Mouse (Mus musculus) myocyte (in vitro differentiated cells): ENCODE measurements around the gene Cpxcr1.

Experiments used
- E2F4 ChIP-seq: IDR thresholded peaks from one replicate; pipeline ENCODE4 v1.6.1; 2011; ENCODE audit warnings: mild to moderate bottlenecking, control low read depth, moderate library complexity; ENCODE audit not compliant: insufficient read depth
- MYOG ChIP-seq, 3 experiments: IDR thresholded peaks; one replicate each; pipeline ENCODE4 v1.6.1; 2011; ENCODE audit warnings: control low read depth in 2 of 3, low read depth in 2 of 3, mild to moderate bottlenecking in 2 of 3; ENCODE audit not compliant: insufficient read length in 2 of 3, control insufficient read depth in 1 of 3, insufficient read depth in 1 of 3
- POLR2A ChIP-seq: IDR thresholded peaks from one replicate; pipeline ENCODE4 v1.6.1; 2011; ENCODE audit warnings: low read depth, mild to moderate bottlenecking, control low read depth, moderate library complexity; ENCODE audit not compliant: insufficient read length
- POLR2AphosphoS2 ChIP-seq: IDR thresholded peaks from one replicate; pipeline ENCODE4 v1.6.1; 2011; ENCODE audit warnings: low read depth, control low read depth; ENCODE audit not compliant: insufficient read length
- SRF ChIP-seq: IDR thresholded peaks from one replicate; pipeline ENCODE4 v1.6.1; 2011; ENCODE audit warnings: low read depth; ENCODE audit not compliant: control insufficient read depth, insufficient read length
- TCF12 ChIP-seq: IDR thresholded peaks from one replicate; pipeline ENCODE4 v1.6.1; 2011; ENCODE audit warnings: mild to moderate bottlenecking, control low read depth; ENCODE audit not compliant: poor library complexity, insufficient read depth, severe bottlenecking
- TCF3 ChIP-seq: IDR thresholded peaks from one replicate; pipeline ENCODE4 v1.6.1; 2011; ENCODE audit warnings: low read depth, control low read depth; ENCODE audit not compliant: insufficient read length
- USF1 ChIP-seq: IDR thresholded peaks from one replicate; pipeline ENCODE4 v1.6.1; 2011; ENCODE audit warnings: low read depth, mild to moderate bottlenecking, control low read depth, moderate library complexity

- TF ChIP-seq POLR2A (no peak), E2F4 (no peak), USF1 (no peak), SRF (no peak), TCF12 (no peak), POLR2AphosphoS2 (no peak), TCF3 (no peak), MYOG (IDR thresholded peaks at IDR 0.05; ENCODE audit: control insufficient read depth in 1 of 3, insufficient read depth in 1 of 3, insufficient read length in 2 of 3, low read depth in 2 of 3) (no peak)
Measured at GRCm38 (mm10) chrX:116448644-116449043, at the start of gene Cpxcr1.
